Mouse (Mus musculus) embryonic facial prominence, embryonic 10.5 days (tissue): ENCODE results near the gene Mad2l2. TPM values are rescaled to one million over a fixed set of nuclear protein-coding genes. Genes with fewer than 3 reads are reported as not detected.

Experiments
- DNase-seq: peaks from one replicate; pipeline ENCODE4 v3.0.0-alpha.2; 2017; ENCODE audit warnings: low spot score
- H3K27ac ChIP-seq: fragments of 300-500 bp; sonication (generic); replicated peaks from 2 replicates; pipeline ENCODE4 v1.5.1; 2016; ENCODE audit warnings: mild to moderate bottlenecking
- H3K27me3 ChIP-seq: fragments of 300-500 bp; sonication (generic); replicated peaks from 2 replicates; pipeline ENCODE4 v1.6.1; 2016; ENCODE audit warnings: low read depth, mild to moderate bottlenecking; ENCODE audit not compliant: poor library complexity, severe bottlenecking
- H3K36me3 ChIP-seq: fragments of 300-500 bp; sonication (generic); replicated peaks from 2 replicates; pipeline ENCODE4 v1.6.1; 2016; ENCODE audit warnings: mild to moderate bottlenecking, moderate library complexity
- H3K4me1 ChIP-seq: fragments of 300-500 bp; sonication (generic); 2 replicates; pipeline ENCODE4 v1.6.1; 2016
- H3K4me3 ChIP-seq: fragments of 300-500 bp; sonication (generic); 2 replicates; pipeline ENCODE4 v1.5.1; 2016; ENCODE audit warnings: mild to moderate bottlenecking, moderate library complexity
- H3K9me3 ChIP-seq: fragments of 300-500 bp; sonication (generic); 2 replicates; pipeline ENCODE4 v1.6.1; 2016; ENCODE audit warnings: mild to moderate bottlenecking
- WGBS: fragments of 180-500 bp; shearing (Covaris S2); methylation state at CpG from one replicate; pipeline ENCODE4 v1.1.7; 2016; 5-methylcytosine and 5-hydroxymethylcytosine counted together
- polyA plus RNA-seq: library from polyadenylated mRNA; unstranded; fragments of >200 nt; fragmentation: Nextera tagmentation; extraction: Ambion mirVana; gene quantifications from 2 replicates; pipeline ENCODE4 v1.2.1, GENCODE M21; 2016

Mad2l2 gene
- polyA plus RNA-seq: 63.3 and 67.3 TPM in 2 replicates

- H3K9me3 ChIP-seq: no peaks in the 10 kb centered on the region
- H3K4me3 ChIP-seq: peak within 1 kb of the TSS; percentile 88
- DNase-seq: no peak
- peak within 1 kb of the TSS; percentile 97 for H3K27ac ChIP-seq
- H3K27me3 ChIP-seq: peaks cover 70% of the 10 kb centered on the region
- H3K4me1 ChIP-seq: peaks cover 31% of the 10 kb centered on the region
- no peaks in the 10 kb centered on the region for H3K36me3 ChIP-seq
- under 1% methylated on average over 18 of the region's 18 CpGs for WGBS
Measured at GRCm38 (mm10) chr4:148130133-148130532, at the start of gene Mad2l2. Gene Mad2l2 (plus strand): TSS chr4:148130384.

GRCm38 (mm10) chr4:148080597-148080973 is 49.6 kb upstream of the Mad2l2 start:
- no peaks in the 10 kb centered on the region for H3K9me3 ChIP-seq
- no peak for DNase-seq
- H3K27ac ChIP-seq: no peak overlapping the region
- 87% methylated on average over 1 of the region's 1 CpGs for WGBS
- peaks cover 33% of the 10 kb centered on the region for H3K4me1 ChIP-seq
- H3K4me3 ChIP-seq: no peak overlapping the region
- peaks cover 30% of the 10 kb centered on the region for H3K36me3 ChIP-seq
- no peaks in the 10 kb centered on the region; the same call in 1 of the 2 replicates for H3K27me3 ChIP-seq

GRCm38 (mm10) chr4:148081201-148081600 is 49.0 kb upstream of the Mad2l2 start:
- 90% methylated on average over 10 of the region's 10 CpGs for WGBS
- DNase-seq: no peak
- Histone ChIP-seq H3K27me3 (peaks cover 5% of the 10 kb centered on the region; the same call in 1 of the 2 replicates), H3K36me3 (peaks cover 30% of the 10 kb centered on the region), H3K4me1 (peaks cover 39% of the 10 kb centered on the region), H3K9me3 (no peaks in the 10 kb centered on the region), H3K27ac (no peak overlapping the region), H3K4me3 (no peak overlapping the region)

DNA sequence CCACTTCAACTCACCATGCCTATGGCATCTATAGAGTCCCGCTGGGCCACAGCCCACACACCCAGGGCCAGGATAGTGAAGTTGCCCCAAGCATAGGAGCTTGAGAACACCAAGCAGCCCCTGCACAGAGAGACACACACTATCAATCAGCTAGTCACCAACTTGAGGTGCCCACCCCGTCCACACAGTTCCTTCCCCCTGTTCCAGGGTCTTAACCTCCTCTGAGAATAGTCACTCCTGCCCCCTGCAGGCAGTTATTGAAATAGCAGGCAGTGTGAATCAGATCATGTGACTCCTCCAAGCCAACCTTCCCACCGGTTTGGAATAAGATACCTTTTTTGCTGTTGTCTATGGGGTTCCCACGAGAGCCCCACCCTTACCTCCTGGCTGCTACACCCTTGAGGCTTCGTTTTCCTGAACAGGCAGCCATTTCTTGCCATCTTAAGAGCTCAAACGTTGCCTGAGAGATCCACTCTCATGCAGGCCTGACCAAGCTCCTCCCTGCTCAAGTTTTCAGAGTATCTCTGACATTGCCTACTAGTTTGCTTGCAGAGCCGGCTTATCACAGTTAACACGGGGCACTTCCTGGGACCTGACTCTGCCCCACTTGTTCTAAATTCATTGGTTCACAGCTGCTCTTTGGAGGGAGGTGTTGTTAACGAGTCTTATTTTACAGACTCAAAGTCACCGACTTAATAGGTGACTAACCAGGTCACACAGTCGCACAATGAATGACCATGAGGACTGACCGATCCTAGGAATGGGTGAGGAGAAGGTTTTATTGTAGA is 47.7 kb upstream of the Mad2l2 start:
- 52% methylated on average over 12 of the region's 12 CpGs for WGBS
- Histone ChIP-seq H3K4me1 (peaks cover 51% of the 10 kb centered on the region), H3K9me3 (no peaks in the 10 kb centered on the region), H3K4me3 (no peak overlapping the region), H3K36me3 (peaks cover 30% of the 10 kb centered on the region), H3K27me3 (peaks cover 9% of the 10 kb centered on the region; the same call in 1 of the 2 replicates), H3K27ac (no peak overlapping the region)
- peak; percentile 74 for DNase-seq

DNA sequence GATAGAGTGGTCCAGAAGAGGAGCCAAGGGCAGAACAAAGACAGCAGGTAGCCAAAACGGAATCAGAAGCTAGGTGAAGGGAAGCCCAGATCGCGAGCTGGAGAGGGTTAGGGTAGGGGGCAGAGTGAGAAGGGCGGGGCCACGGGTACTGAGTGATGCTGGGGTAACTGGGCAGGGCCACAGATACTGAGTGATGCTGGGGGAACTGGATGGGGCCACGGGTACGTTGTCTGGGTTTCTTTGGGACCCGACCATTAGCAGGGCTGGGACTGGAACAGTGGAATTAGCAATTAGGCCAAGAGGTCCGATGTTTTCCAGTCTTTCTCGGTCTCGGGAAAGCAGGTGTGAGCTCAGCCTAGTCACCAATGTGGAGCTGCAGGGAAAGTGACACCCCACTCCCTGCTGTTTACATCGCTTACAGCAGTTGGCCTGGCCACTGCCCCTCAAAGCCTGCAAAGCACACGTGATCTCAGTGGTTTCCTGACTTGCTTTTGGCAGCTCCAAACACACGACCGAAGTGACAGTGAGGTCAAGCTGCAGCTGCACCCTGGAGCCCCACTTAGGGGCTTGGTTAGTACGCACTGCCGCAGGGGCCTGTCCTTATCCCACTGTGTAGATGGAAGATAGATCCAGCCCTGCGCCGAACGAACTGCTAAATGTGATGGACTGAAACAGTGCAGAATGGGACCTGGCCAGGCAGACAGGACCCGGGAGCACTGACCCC is 46.8 kb upstream of the Mad2l2 start:
- no peak for DNase-seq
- Histone ChIP-seq H3K36me3 (peaks cover 30% of the 10 kb centered on the region), H3K27me3 (peaks cover 9% of the 10 kb centered on the region; the same call in 1 of the 2 replicates), H3K9me3 (no peaks in the 10 kb centered on the region), H3K4me3 (no peak overlapping the region), H3K4me1 (peaks cover 57% of the 10 kb centered on the region), H3K27ac (peak overlapping the region; percentile 63)
- WGBS: 51% methylated on average over 21 of the region's 21 CpGs

GRCm38 (mm10) chr4:148084261-148084714 is 45.9 kb upstream of the Mad2l2 start:
- peak overlapping the region; percentile 30 for H3K4me3 ChIP-seq
- peaks cover 65% of the 10 kb centered on the region for H3K4me1 ChIP-seq
- peaks cover 28% of the 10 kb centered on the region for H3K36me3 ChIP-seq
- WGBS: 5% methylated on average over 8 of the region's 8 CpGs
- peak; percentile 75 for DNase-seq
- no peaks in the 10 kb centered on the region for H3K9me3 ChIP-seq
- H3K27ac ChIP-seq: peak overlapping the region; percentile 44
- peaks cover 9% of the 10 kb centered on the region; the same call in 1 of the 2 replicates for H3K27me3 ChIP-seq

DNA sequence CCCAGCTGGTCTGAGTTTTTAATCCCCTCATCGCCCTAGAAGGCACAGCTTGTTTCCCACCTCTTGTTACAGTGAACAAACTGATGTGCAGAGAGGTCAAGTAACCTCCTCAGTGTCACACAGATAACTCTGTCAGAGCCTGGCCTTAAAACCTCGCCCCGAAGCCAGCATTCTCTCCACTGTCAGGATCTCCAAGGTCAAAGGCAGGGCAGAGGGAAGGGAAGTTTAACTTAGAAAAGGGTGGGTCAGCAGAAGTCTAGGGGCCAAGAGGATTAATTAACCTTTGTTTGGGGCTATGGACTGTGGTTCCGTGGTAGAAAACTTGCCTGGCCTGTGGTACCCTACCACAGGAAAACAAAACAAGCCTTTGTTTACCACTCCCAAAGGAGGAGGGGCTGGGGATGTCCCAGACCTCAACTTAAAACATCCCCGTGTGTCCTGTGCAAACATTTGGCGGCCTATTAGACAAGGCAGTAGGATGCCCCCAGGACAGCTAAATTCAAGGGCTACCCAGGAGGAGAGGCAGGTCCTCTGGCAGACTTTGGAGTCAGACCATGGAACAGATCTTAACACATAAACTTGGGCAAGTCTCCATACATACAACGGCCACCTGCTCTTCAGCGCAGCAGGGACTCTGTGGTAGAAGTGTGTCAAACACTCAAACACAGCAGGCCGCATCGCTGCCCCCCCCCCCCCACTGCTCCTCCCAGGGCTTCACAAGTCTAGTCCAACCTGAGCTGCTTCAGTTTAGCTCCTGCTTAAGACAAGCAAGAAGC is 44.9 kb upstream of the Mad2l2 start:
- peaks cover 66% of the 10 kb centered on the region for H3K4me1 ChIP-seq

GRCm38 (mm10) chr4:148085907-148086305 is 44.3 kb upstream of the Mad2l2 start:
- H3K27me3 ChIP-seq: peaks cover 9% of the 10 kb centered on the region; the same call in 1 of the 2 replicates
- WGBS: 68% methylated on average over 3 of the region's 3 CpGs
- no peak overlapping the region for H3K4me3 ChIP-seq
- peaks cover 66% of the 10 kb centered on the region for H3K4me1 ChIP-seq
- H3K9me3 ChIP-seq: no peaks in the 10 kb centered on the region
- no peak overlapping the region for H3K27ac ChIP-seq
- no peak for DNase-seq
- peaks cover 12% of the 10 kb centered on the region for H3K36me3 ChIP-seq

More for the DNA sequence above, 44.9 kb upstream of the Mad2l2 start:
- 24% methylated on average over 10 of the region's 10 CpGs for WGBS
- H3K36me3 ChIP-seq: peaks cover 18% of the 10 kb centered on the region
- H3K9me3 ChIP-seq: no peaks in the 10 kb centered on the region
- H3K4me3 ChIP-seq: no peak overlapping the region
- peaks cover 9% of the 10 kb centered on the region; the same call in 1 of the 2 replicates for H3K27me3 ChIP-seq
- no peak for DNase-seq
- no peak overlapping the region for H3K27ac ChIP-seq

DNA sequence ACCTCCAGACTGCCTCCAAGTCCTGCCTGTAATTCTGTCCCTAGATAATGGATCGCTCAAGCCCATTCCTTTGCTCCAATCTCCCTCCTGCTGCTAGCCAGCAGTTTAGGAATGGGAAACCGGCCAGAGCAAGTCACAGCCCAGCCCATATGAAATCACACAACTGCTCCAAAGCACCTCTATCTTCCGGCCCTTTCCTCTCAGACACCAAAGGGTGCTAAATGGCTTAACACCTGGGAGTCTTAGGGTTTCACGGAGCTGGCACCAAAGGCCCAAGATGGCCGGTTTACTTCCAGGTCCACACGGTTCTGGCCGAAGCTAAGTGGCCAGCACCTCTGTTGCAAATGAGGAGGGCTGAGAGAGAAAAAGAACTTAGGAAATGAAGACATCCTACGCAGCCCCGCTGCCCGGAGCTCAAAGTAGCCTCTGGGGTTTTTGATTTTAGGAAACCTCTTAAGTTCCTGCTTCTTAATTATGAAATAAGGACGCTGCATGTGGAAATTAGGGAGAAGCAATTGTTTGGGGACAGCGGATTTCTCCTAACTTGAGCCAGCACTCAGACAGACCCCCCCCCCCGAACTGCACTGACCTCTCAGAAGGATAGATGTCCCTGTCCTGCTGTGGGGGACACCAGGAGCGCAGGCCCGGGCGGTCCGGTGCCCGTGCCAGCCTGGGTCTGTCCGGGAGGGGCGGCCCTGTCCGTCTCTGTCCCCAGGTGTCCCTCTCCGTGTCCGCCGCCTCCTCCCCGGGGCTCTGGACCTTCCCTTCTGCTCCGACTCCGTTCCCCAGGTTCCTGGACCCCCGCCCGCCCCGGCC is 42.9 kb upstream of the Mad2l2 start:
- peaks cover 9% of the 10 kb centered on the region; the same call in 1 of the 2 replicates for H3K27me3 ChIP-seq
- no peaks in the 10 kb centered on the region for H3K9me3 ChIP-seq
- H3K27ac ChIP-seq: peak overlapping the region; percentile 90
- H3K4me1 ChIP-seq: peaks cover 66% of the 10 kb centered on the region
- 4% methylated on average over 30 of the region's 30 CpGs for WGBS
- H3K4me3 ChIP-seq: peak overlapping the region; percentile 91
- DNase-seq: no peak
- H3K36me3 ChIP-seq: no peaks in the 10 kb centered on the region

DNA sequence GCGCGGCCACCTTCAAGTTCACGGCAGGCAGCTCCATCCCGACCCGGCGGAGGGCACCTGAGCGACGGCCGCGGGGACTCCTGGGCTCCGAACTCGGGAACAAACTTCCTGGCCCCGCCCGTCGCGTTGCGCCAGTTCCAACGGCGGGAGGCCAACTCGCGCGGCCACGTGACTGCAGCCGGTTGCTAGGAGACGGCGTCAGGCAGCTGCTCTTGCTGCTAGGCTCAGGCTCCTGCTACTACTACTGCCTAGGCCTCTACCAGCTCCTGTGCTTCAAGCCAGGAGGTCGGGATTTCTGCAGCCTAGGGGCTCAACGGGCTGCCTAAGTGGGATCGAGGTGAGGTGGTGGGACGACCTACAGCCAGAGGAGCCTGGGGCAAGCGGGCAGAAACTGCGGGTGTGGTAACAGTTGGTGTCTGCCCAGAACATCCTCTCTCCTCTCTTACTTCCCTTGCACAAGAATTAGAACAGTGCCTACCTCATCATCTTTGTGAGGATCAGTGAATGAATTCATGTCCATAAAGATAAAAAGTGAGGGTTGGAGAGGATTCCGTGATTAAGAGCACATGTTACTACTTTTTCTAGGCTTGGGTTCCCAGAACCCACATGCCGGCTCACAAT is 42.2 kb upstream of the Mad2l2 start, which contains the start of gene Agtrap:
Gene Agtrap, minus strand, starts transcription at position 125 of the 621 bp plus-strand sequence.
- H3K4me3 ChIP-seq: peak within 1 kb of the TSS; percentile 91
- no peaks in the 10 kb centered on the region for H3K9me3 ChIP-seq
- WGBS: 5% methylated on average over 34 of the region's 34 CpGs
- H3K4me1 ChIP-seq: peaks cover 61% of the 10 kb centered on the region
- peaks cover 9% of the 10 kb centered on the region; the same call in 1 of the 2 replicates for H3K27me3 ChIP-seq
- H3K36me3 ChIP-seq: no peaks in the 10 kb centered on the region
- peak; percentile 94 for DNase-seq
- peak within 1 kb of the TSS; percentile 90 for H3K27ac ChIP-seq

DNA sequence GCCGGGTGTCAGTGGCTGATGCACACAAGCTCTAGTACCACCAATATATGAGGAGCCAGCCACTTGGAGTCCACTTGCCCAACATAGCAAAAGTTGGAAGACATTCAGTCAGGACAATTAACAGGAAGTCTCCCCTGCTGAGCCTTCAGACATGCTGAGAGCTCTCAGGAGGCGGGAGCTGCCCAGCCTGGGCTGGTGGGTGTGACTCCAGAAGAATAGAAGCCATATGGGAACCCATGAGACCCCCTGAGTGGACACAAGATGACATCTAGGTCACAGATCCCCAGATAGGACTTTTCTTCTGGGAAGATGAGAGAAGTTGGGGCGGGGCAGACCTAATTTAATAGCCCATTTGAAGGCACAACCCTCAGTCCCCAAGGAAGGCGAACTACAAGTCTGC is 41.0 kb upstream of the Mad2l2 start:
- Histone ChIP-seq H3K36me3 (no peaks in the 10 kb centered on the region), H3K27ac (no peak overlapping the region), H3K4me3 (no peak overlapping the region), H3K4me1 (peaks cover 50% of the 10 kb centered on the region), H3K9me3 (no peaks in the 10 kb centered on the region), H3K27me3 (peaks cover 9% of the 10 kb centered on the region; the same call in 1 of the 2 replicates)
- 57% methylated on average over 4 of the region's 4 CpGs for WGBS
- no peak for DNase-seq
